Mouse (Mus musculus) spleen, adult 2 months (tissue): ENCODE measurements around the gene Ajuba. TPM values are rescaled to one million over a fixed set of nuclear protein-coding genes. Genes with fewer than 3 reads are reported as not detected.

ENCODE experiments used
- DNase-seq, 2 experiments: peaks; one replicate each; pipeline versions ENCODE4 v3.0.0 to v3.0.0-alpha.2; 2012 to 2021; ENCODE audit warnings: low spot score in 2 of 2, low read depth in 1 of 2
- H3K27ac ChIP-seq: fragments of 200-500 bp; 2 replicates; pipeline ENCODE4 v1.5.1; 2012; ENCODE audit warnings: low read length, inconsistent platforms; ENCODE audit not compliant: insufficient read depth
- H3K27me3 ChIP-seq: fragments of 200-500 bp; 2 replicates; pipeline ENCODE4 v1.6.1; 2012; ENCODE audit warnings: mild to moderate bottlenecking, moderate library complexity, low read length, inconsistent platforms; ENCODE audit not compliant: control insufficient read depth, insufficient read depth
- H3K36me3 ChIP-seq: fragments of 200-500 bp; 2 replicates; pipeline ENCODE4 v1.6.1; 2012; ENCODE audit warnings: mild to moderate bottlenecking, low read length, inconsistent platforms; ENCODE audit not compliant: control insufficient read depth, insufficient read depth
- H3K4me1 ChIP-seq: fragments of 200-500 bp; 2 replicates; pipeline ENCODE4 v1.6.1; 2011; ENCODE audit warnings: inconsistent platforms; ENCODE audit not compliant: control insufficient read depth, insufficient read depth, insufficient read length
- H3K4me3 ChIP-seq: fragments of 200-500 bp; 2 replicates; pipeline ENCODE4 v1.5.1; 2011; ENCODE audit warnings: mild to moderate bottlenecking, inconsistent platforms; ENCODE audit not compliant: insufficient read depth, insufficient read length; ENCODE audit errors: extremely low read depth
- CTCF ChIP-seq: fragments of 200-500 bp; IDR thresholded peaks from 2 replicates; pipeline ENCODE4 v1.5.1; 2011; ENCODE audit warnings: mild to moderate bottlenecking, inconsistent platforms; ENCODE audit not compliant: insufficient read depth, insufficient read length, insufficient replicate concordance; ENCODE audit errors: extremely low read depth
- POLR2A ChIP-seq: fragments of 200-500 bp; IDR thresholded peaks from 2 replicates; pipeline ENCODE4 v1.6.1; 2011; ENCODE audit warnings: low read depth, low read length, inconsistent platforms
- WGBS: fragments of 180-500 bp; shearing (Covaris S2); methylation state at CpG from one replicate; pipeline ENCODE4 v1.1.7; 2018; 5-methylcytosine and 5-hydroxymethylcytosine counted together
- polyA plus RNA-seq: library from polyadenylated mRNA; depleted of rRNA; stranded (reverse); fragments of >200 nt; gene quantifications from 2 replicates; pipeline ENCODE4 v1.2.3, GENCODE M21; 2012

Ajuba gene
- polyA plus RNA-seq, 1 experiment = 3.0 TPM

- H3K27ac ChIP-seq = no peak overlapping the region
- no peak for DNase-seq
- H3K36me3 ChIP-seq = peaks cover 1% of the 10 kb centered on the region; the same call in 1 of the 2 replicates
- TF ChIP-seq POLR2A (no peak), CTCF (no peak)
- 93% methylated on average over 3 of the region's 3 CpGs for WGBS
- H3K27me3 ChIP-seq = no peaks in the 10 kb centered on the region
- no peaks in the 10 kb centered on the region for H3K4me1 ChIP-seq
- no peak overlapping the region for H3K4me3 ChIP-seq
These were observed 16.7 kb upstream of the Ajuba start for GRCm38 (mm10) chr14:54594055-54594454.

GRCm38 (mm10) chr14:54592319-54592934 lies 15.1 kb upstream of the Ajuba start:
- 51% methylated on average over 10 of the region's 10 CpGs for WGBS
- Histone ChIP-seq H3K4me3 (no peak overlapping the region), H3K27ac (no peak overlapping the region; the same call in 1 of the 2 replicates), H3K36me3 (peaks cover 1% of the 10 kb centered on the region; the same call in 1 of the 2 replicates), H3K27me3 (no peaks in the 10 kb centered on the region), H3K4me1 (no peaks in the 10 kb centered on the region)
- DNase-seq = no peak
- TF ChIP-seq CTCF (no peak), POLR2A (no peak)

GRCm38 (mm10) chr14:54591056-54591455 lies 13.7 kb upstream of the Ajuba start:
- H3K4me1 ChIP-seq = no peaks in the 10 kb centered on the region
- no peak overlapping the region for H3K4me3 ChIP-seq
- no peaks in the 10 kb centered on the region for H3K27me3 ChIP-seq
- 96% methylated on average over 16 of the region's 16 CpGs for WGBS
- H3K36me3 ChIP-seq = peaks cover 1% of the 10 kb centered on the region; the same call in 1 of the 2 replicates
- TF ChIP-seq CTCF (no peak), POLR2A (no peak)
- no peak overlapping the region for H3K27ac ChIP-seq
- DNase-seq = no peak

- H3K27ac ChIP-seq = no peak overlapping the region
- TF ChIP-seq CTCF = peak; percentile 47; the same call in 1 of the 2 replicates
- TF ChIP-seq POLR2A = no peak
These were observed 6.5 kb upstream of the Ajuba start for GRCm38 (mm10) chr14:54583681-54584338.

GRCm38 (mm10) chr14:54582536-54582935 lies 5.2 kb upstream of the Ajuba start:
- Histone ChIP-seq H3K27ac (no peak overlapping the region), H3K27me3 (peaks cover 4% of the 10 kb centered on the region), H3K4me3 (no peak overlapping the region), H3K4me1 (peaks cover 8% of the 10 kb centered on the region; the same call in 1 of the 2 replicates), H3K36me3 (no peaks in the 10 kb centered on the region; the same call in 1 of the 2 replicates)
- 95% methylated on average over 9 of the region's 9 CpGs for WGBS
- no peak for DNase-seq
- TF ChIP-seq POLR2A = no peak
- no peak for TF ChIP-seq CTCF

More at GRCm38 (mm10) chr14:54583681-54584338, 6.5 kb upstream of the Ajuba start:
- Histone ChIP-seq H3K27me3 (no peaks in the 10 kb centered on the region), H3K4me3 (no peak overlapping the region), H3K4me1 (peaks cover 2% of the 10 kb centered on the region; the same call in 1 of the 2 replicates), H3K36me3 (no peaks in the 10 kb centered on the region; the same call in 1 of the 2 replicates)
- 71% methylated on average over 7 of the region's 7 CpGs for WGBS
- DNase-seq = peak in 1 of 2 experiments; percentile 33

GRCm38 (mm10) chr14:54579638-54580037 lies 2.3 kb upstream of the Ajuba start:
- DNase-seq = no peak
- Histone ChIP-seq H3K27ac (no peak overlapping the region), H3K4me3 (no peak overlapping the region), H3K27me3 (peaks cover 25% of the 10 kb centered on the region), H3K36me3 (no peaks in the 10 kb centered on the region), H3K4me1 (peaks cover 24% of the 10 kb centered on the region)
- 43% methylated on average over 7 of the region's 7 CpGs for WGBS
- TF ChIP-seq CTCF = no peak
- TF ChIP-seq POLR2A = no peak

- peaks cover 24% of the 10 kb centered on the region for H3K4me1 ChIP-seq
- H3K4me3 ChIP-seq = peak overlapping the region; percentile 55
- 2% methylated on average over 10 of the region's 10 CpGs for WGBS
- DNase-seq = peak; percentile 29 to 47
- 0 out of 2 replicates have a peak overlapping the region, but pooled peaks have one; percentile 13 for H3K27ac ChIP-seq
- peaks cover 25% of the 10 kb centered on the region for H3K27me3 ChIP-seq
- H3K36me3 ChIP-seq = no peaks in the 10 kb centered on the region
- no peak for TF ChIP-seq POLR2A
- TF ChIP-seq CTCF = peak; percentile 33; the same call in 1 of the 2 replicates
These were observed 705 bp upstream of the Ajuba start for GRCm38 (mm10) chr14:54578063-54578462.
